Mouse (Mus musculus) midbrain, postnatal 0 days (tissue): ENCODE measurements around the gene Hspa12b. TPM values are rescaled to one million over a fixed set of nuclear protein-coding genes. Genes with fewer than 3 reads are reported as not detected.

Experiments
- ATAC-seq: fragments of 200-750 bp; cut with Nextera tagmentation; 2 replicates; pipeline ENCODE4 v1.8.0; 2017; ENCODE audit warnings: moderate number of reproducible peaks, mild to moderate bottlenecking, moderate TSS enrichment, moderate library complexity; ENCODE audit not compliant: low FRiP score
- DNase-seq: peaks from one replicate; pipeline ENCODE4 v3.0.0-alpha.2; 2015; ENCODE audit warnings: low spot score
- H3K27ac ChIP-seq: fragments of 300-500 bp; sonication (generic); 2 replicates; pipeline ENCODE4 v1.5.1; 2014; ENCODE audit warnings: low read depth, mild to moderate bottlenecking, low read length, mixed read lengths
- H3K27me3 ChIP-seq: fragments of 300-500 bp; sonication (generic); 2 replicates; pipeline ENCODE4 v1.6.1; 2014; ENCODE audit warnings: low read length, control low read depth, mixed read lengths; ENCODE audit not compliant: insufficient read depth
- H3K36me3 ChIP-seq: fragments of 300-500 bp; sonication (generic); 2 replicates; pipeline ENCODE4 v1.6.1; 2014; ENCODE audit warnings: low read length, control low read depth, mixed read lengths; ENCODE audit not compliant: insufficient read depth
- H3K4me1 ChIP-seq: fragments of 300-500 bp; sonication (generic); 2 replicates; pipeline ENCODE4 v1.6.1; 2014; ENCODE audit warnings: mild to moderate bottlenecking, control low read depth, antibody characterized with exemption, low read length, mixed read lengths; ENCODE audit not compliant: insufficient read depth
- H3K4me2 ChIP-seq: fragments of 300-500 bp; sonication (generic); 2 replicates; pipeline ENCODE4 v1.6.1; 2014; ENCODE audit warnings: low read depth, mild to moderate bottlenecking, low read length, mixed read lengths; ENCODE audit not compliant: poor library complexity, severe bottlenecking
- H3K4me3 ChIP-seq: fragments of 300-500 bp; sonication (generic); 2 replicates; pipeline ENCODE4 v1.5.1; 2014; ENCODE audit warnings: low read depth, mild to moderate bottlenecking, low read length, moderate library complexity
- H3K9ac ChIP-seq: fragments of 300-500 bp; sonication (generic); replicated peaks from 2 replicates; pipeline ENCODE4 v1.6.1; 2014; ENCODE audit warnings: mild to moderate bottlenecking, low read length, moderate library complexity, mixed read lengths; ENCODE audit not compliant: poor library complexity, severe bottlenecking
- H3K9me3 ChIP-seq: fragments of 300-500 bp; sonication (generic); 2 replicates; pipeline ENCODE4 v1.6.1; 2016; ENCODE audit warnings: low read length, control low read depth
- CTCF ChIP-seq: IDR thresholded peaks from 2 replicates; pipeline ENCODE4 v1.5.1; 2016; ENCODE audit warnings: antibody characterized with exemption, mild to moderate bottlenecking
- WGBS: fragments of 180-500 bp; shearing (Covaris S2); extraction: QIAGEN DNeasy Blood & Tissue Kit; methylation state at CpG from one replicate; pipeline ENCODE4 v1.1.7; 2014; 5-methylcytosine and 5-hydroxymethylcytosine counted together
- polyA plus RNA-seq: library from polyadenylated mRNA; unstranded; fragments of >200 nt; fragmentation: Nextera tagmentation; extraction: Ambion mirVana; gene quantifications from 2 replicates; pipeline ENCODE4 v1.2.1, GENCODE M21; 2015
- total RNA-seq: library from RNA; depleted of rRNA; stranded (reverse); fragments of >200 nt; gene quantifications from 2 replicates; pipeline ENCODE4 v1.2.3, GENCODE M21; 2014

Gene Hspa12b
- total and polyA plus RNA-seq, 2 experiments from 2014 or later: 2.9 to 11.1 TPM

DNA sequence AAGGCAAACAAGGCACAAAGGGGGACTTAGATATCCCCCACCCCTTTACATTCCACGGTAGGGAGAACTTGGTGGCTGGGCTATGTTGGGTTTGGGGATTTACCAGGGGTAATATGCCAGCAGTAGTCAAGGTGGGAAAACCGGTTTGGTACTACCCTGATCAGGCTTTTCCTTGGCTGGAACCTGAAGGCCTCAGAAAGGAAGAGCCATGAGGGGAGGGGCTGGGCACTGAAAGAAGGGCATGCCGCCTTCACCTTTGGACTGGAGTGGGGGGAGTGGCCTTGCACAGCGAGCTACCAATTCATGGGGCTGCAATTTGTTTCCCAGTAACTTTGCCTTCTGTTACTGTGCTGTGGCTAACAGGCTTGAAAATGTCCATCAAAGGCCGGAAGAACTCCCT, 49.4 kb downstream of the Hspa12b start:
- H3K4me2 ChIP-seq: no peak overlapping the region
- H3K27ac ChIP-seq: no peak overlapping the region
- whole genome bisulfite sequencing: 67% methylated on average over 5 of the region's 5 CpGs
- peaks cover 11% of the 10 kb centered on the region for H3K27me3 ChIP-seq
- no peak overlapping the region for H3K4me3 ChIP-seq
- H3K36me3 ChIP-seq: no peaks in the 10 kb centered on the region; the same call in 1 of the 2 replicates
- H3K9ac ChIP-seq: no peak overlapping the region
- ATAC-seq: no peak
- no peak for DNase-seq
- no peaks in the 10 kb centered on the region for H3K9me3 ChIP-seq
- H3K4me1 ChIP-seq: peaks cover 34% of the 10 kb centered on the region
- no peak for TF ChIP-seq CTCF

DNA sequence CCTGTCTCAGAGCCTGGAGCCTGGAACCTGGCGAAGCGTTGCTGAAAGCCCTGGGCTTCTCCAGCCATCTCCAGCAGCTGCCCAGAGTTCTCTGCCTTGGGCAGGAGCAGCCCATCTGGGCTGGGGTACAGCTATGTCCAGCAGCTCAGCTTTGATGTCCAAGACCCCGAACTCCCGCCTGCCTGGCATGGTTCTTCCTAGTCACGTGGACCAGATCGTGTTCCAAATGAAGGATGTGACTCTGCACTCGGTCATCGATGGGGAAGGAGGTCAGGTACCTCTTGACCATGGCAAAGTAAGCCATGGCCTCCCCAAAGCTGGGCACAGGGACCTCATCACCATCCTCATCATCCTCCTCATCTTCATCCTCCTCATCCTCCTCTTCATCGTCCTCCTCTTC, 50.9 kb downstream of the Hspa12b start:
- Histone ChIP-seq H3K4me2 (peak overlapping the region; percentile 96), H3K4me3 (peak overlapping the region; percentile 55), H3K36me3 (no peaks in the 10 kb centered on the region), H3K27me3 (no peaks in the 10 kb centered on the region), H3K27ac (no peak overlapping the region), H3K9me3 (no peaks in the 10 kb centered on the region), H3K4me1 (peaks cover 34% of the 10 kb centered on the region), H3K9ac (peak overlapping the region; percentile 24; the same call in 1 of the 2 replicates)
- no peak for DNase-seq
- no peak for ATAC-seq
- 70% methylated on average over 9 of the region's 9 CpGs for WGBS
- no peak for TF ChIP-seq CTCF

DNA sequence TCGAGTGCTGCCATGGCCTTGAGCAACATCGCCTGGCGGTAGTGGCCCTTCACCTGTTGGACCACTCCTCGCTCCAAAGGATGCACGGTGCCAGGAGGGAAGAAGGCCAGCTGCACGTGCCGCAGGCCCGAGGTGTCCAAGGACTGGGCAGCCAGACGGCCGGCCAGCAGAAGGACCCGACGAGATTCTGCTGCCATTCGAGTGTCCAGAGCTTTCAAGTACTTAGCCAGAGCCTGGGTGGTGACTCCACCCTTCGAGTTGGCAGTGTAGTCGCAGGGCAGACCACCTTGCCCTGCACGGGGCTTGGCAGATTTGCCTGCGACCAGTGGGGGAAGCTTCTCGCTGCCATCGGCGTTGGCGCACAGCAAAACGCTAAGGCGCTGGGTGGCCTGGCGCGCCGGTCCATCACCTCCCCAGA, 51.8 kb downstream of the Hspa12b start:
- Histone ChIP-seq H3K36me3 (no peaks in the 10 kb centered on the region), H3K4me2 (peak overlapping the region; percentile 96), H3K4me1 (peaks cover 33% of the 10 kb centered on the region), H3K4me3 (peak overlapping the region; percentile 55), H3K27ac (peak overlapping the region; percentile 97), H3K9ac (peak overlapping the region; percentile 78), H3K27me3 (no peaks in the 10 kb centered on the region), H3K9me3 (no peaks in the 10 kb centered on the region)
- DNase-seq: peak; percentile 19
- WGBS: 14% methylated on average over 26 of the region's 26 CpGs
- no peak for TF ChIP-seq CTCF
- ATAC-seq: peak; percentile 0

DNA sequence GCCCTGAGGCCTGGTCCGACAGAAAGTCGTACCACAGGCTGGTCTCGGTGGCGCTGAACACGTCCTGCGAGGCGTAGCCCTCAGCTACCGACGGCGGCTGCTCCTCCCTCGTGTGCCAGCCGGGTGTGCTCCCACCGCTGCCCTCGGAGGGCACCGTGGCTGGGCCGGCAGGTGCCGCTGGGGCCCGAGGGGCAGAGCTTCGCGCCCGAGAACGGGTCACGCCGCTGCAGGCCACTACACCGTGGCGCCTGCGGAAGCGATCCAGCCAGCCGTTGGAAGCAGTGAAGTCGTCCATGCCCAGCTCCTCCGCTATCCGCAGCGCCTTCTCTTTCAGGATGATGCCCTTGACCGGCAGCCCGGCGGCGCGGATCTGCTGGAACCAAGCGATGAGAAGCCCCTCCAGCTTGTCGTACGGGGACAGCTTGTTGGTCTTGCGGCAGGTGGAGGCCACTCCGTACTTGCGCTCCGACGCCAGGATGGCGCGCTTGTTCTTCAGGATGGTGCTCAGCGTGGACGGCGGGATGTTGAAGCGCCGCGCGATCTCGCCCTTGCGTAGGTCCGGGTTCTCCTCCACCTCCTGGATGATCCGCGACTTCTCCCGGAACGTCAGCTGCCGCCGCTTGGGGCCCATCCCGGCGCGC, 52.3 kb downstream of the Hspa12b start:
- no peak for TF ChIP-seq CTCF
- peaks cover 31% of the 10 kb centered on the region for H3K4me1 ChIP-seq
- H3K4me3 ChIP-seq: peak overlapping the region; percentile 55
- WGBS: under 1% methylated on average over 57 of the region's 67 CpGs
- peak overlapping the region; percentile 96 for H3K4me2 ChIP-seq
- no peaks in the 10 kb centered on the region for H3K36me3 ChIP-seq
- peak overlapping the region; percentile 78 for H3K9ac ChIP-seq
- no peaks in the 10 kb centered on the region for H3K27me3 ChIP-seq
- ATAC-seq (peak; percentile 82), DNase-seq (peak; percentile 80)
- H3K27ac ChIP-seq: peak overlapping the region; percentile 97
- H3K9me3 ChIP-seq: no peaks in the 10 kb centered on the region

DNA sequence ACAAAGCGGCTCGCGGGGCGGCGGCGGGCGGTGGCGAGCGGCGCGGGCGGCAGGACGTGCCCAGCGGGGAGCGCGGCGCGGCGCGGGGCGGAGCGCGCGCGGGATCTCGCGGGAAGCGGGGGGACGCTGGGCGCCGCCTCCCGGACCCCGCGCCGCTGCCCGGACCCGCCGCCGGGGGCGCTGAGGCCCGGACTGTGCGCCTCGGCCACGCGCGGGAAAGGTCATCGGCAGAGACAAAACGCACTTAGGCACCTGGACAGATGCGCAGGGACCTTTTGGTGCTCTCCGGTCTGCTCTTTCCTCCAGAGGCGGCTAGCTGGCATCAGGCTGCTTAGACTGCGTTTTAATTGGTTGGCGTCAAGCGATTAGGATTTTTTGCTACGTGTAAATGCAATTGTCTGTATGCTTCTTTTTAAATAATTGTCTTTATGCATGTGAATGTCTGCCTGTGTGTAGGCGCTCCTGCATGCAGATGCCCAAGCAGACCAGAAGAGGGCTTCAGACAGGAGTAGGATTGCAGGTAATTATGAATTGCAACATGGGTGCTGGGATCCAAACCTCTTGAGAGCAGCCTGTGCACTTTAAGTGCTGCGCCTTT, 53.0 kb downstream of the Hspa12b start, which contains the start of gene Cenpb:
Gene Cenpb, minus strand, starts transcription at position 78 of the 598 bp plus-strand sequence.
- DNase-seq (peak; percentile 86), ATAC-seq (peak; percentile 92)
- Histone ChIP-seq H3K36me3 (no peaks in the 10 kb centered on the region), H3K4me2 (peak within 1 kb of the TSS; percentile 96), H3K27me3 (no peaks in the 10 kb centered on the region), H3K9me3 (no peaks in the 10 kb centered on the region), H3K9ac (peak within 1 kb of the TSS; percentile 78), H3K4me3 (peak within 1 kb of the TSS; percentile 55), H3K4me1 (peaks cover 27% of the 10 kb centered on the region), H3K27ac (peak within 1 kb of the TSS; percentile 97)
- WGBS: 3% methylated on average over 32 of the region's 57 CpGs
- peak; percentile 62 for TF ChIP-seq CTCF

DNA sequence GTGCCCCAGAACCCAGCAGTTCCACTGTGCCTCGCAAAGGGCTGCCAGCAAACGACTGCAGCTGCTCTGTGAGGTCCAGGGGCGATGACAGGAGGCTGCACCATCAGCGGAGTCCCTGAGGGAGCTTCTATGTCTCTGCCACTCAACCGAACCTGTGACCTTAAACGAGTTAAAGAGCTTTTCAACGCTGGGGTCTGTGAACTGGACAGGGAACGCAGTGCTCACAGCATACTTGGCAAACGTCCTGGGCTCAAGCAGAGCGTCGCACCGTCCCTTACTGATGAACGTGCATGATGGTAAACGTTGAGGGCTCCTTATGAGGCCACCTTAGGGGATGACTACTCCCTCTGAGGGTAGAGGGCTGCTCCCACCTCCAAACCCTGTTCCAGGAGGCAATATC, 59.3 kb downstream of the Hspa12b start:
- TF ChIP-seq CTCF: no peak
- Histone ChIP-seq H3K36me3 (no peaks in the 10 kb centered on the region), H3K9me3 (no peaks in the 10 kb centered on the region), H3K27ac (no peak overlapping the region), H3K4me1 (peaks cover 8% of the 10 kb centered on the region; the same call in 1 of the 2 replicates), H3K9ac (peak overlapping the region; percentile 48), H3K27me3 (no peaks in the 10 kb centered on the region), H3K4me3 (peak overlapping the region; percentile 48), H3K4me2 (peak overlapping the region; percentile 62)
- peak; percentile 34 for DNase-seq
- ATAC-seq: no peak
- 2% methylated on average over 14 of the region's 14 CpGs for WGBS
